Mouse (Mus musculus): Measurements from ENCODE around the gene Olfr147. TPM values are rescaled to one million over a fixed set of nuclear protein-coding genes. Genes with fewer than 3 reads are reported as not detected.

Gene Olfr147
- polyA plus RNA-seq (2012; rRNA removed): not detected in 2 replicates

GRCm38 (mm10) chr9:38401398-38401797 is at the start of gene Olfr147:
Olfr147 (plus strand) TSS chr9:38401698.

GRCm38 (mm10) chr9:38366596-38366995 is 34.9 kb upstream of the Olfr147 start, which contains the start of gene Olfr250:
Olfr250 (plus strand) TSS chr9:38366896.

GRCm38 (mm10) chr9:38376786-38377185 is 24.7 kb upstream of the Olfr147 start, which contains the start of gene Olfr251:
Olfr251 (plus strand) TSS chr9:38377086.

GRCm38 (mm10) chr9:38429155-38429554 is 27.7 kb downstream of the Olfr147 start, which contains the start of gene Olfr901:
Olfr901 (plus strand) TSS chr9:38429455.

GRCm38 (mm10) chr9:38447352-38447751 is 45.9 kb downstream of the Olfr147 start, which contains the start of gene Olfr902:
Olfr902 (plus strand) TSS chr9:38447652.

Other genes starting within 250 kb of the Olfr147 start
- gene Olfr891, start 220.9 kb upstream of the Olfr147 start, polyA plus RNA-seq (2012; rRNA removed): not detected in 2 replicates
- gene Olfr893, start 193.3 kb upstream of the Olfr147 start, polyA plus RNA-seq (2012; rRNA removed): not detected in 2 replicates
- gene Olfr894, start 183.6 kb upstream of the Olfr147 start, polyA plus RNA-seq (2012; rRNA removed): not detected in 2 replicates
- not detected in 2 replicates for gene Olfr143, start 148.9 kb upstream of the Olfr147 start, polyA plus RNA-seq (2012; rRNA removed)
- not detected in 2 replicates for gene Olfr895, start 133.8 kb upstream of the Olfr147 start, polyA plus RNA-seq (2012; rRNA removed)
- not detected in 2 replicates for gene Olfr896-ps1, start 110.6 kb upstream of the Olfr147 start, polyA plus RNA-seq (2012; rRNA removed)
- gene Olfr25, start 72.6 kb upstream of the Olfr147 start, polyA plus RNA-seq (2012; rRNA removed): not detected in 2 replicates
- not detected in 2 replicates for gene Olfr898, start 53.3 kb upstream of the Olfr147 start, polyA plus RNA-seq (2012; rRNA removed)
- gene Olfr250, start 34.8 kb upstream of the Olfr147 start, polyA plus RNA-seq (2012; rRNA removed): not detected in 2 replicates
- gene Olfr251, start 24.6 kb upstream of the Olfr147 start, polyA plus RNA-seq (2012; rRNA removed): not detected in 2 replicates
- gene Olfr901, start 27.8 kb downstream of the Olfr147 start, polyA plus RNA-seq (2012; rRNA removed): not detected in 2 replicates
- gene Olfr902, start 46.0 kb downstream of the Olfr147 start, polyA plus RNA-seq (2012; rRNA removed): not detected in 2 replicates
- not detected in 2 replicates for gene Olfr904, start 61.4 kb downstream of the Olfr147 start, polyA plus RNA-seq (2012; rRNA removed)
- gene Olfr905, start 69.4 kb downstream of the Olfr147 start, polyA plus RNA-seq (2012; rRNA removed): not detected in 2 replicates
- not detected in 2 replicates for gene Olfr906, start 85.4 kb downstream of the Olfr147 start, polyA plus RNA-seq (2012; rRNA removed)
- not detected in 2 replicates for gene Olfr907, start 94.1 kb downstream of the Olfr147 start, polyA plus RNA-seq (2012; rRNA removed)
- gene Olfr911-ps1, start 119.9 kb downstream of the Olfr147 start, polyA plus RNA-seq (2012; rRNA removed): not detected in 2 replicates
- not detected in 2 replicates for gene Olfr910, start 136.2 kb downstream of the Olfr147 start, polyA plus RNA-seq (2012; rRNA removed)
- not detected in 2 replicates for gene Olfr912, start 178.5 kb downstream of the Olfr147 start, polyA plus RNA-seq (2012; rRNA removed)
- gene Olfr913, start 191.1 kb downstream of the Olfr147 start, polyA plus RNA-seq (2012; rRNA removed): not detected in 2 replicates
- gene Olfr914, start 203.4 kb downstream of the Olfr147 start, polyA plus RNA-seq (2012; rRNA removed): not detected in 2 replicates

All from stomach, adult 2 months (tissue).